In the genomic region with DNA sequence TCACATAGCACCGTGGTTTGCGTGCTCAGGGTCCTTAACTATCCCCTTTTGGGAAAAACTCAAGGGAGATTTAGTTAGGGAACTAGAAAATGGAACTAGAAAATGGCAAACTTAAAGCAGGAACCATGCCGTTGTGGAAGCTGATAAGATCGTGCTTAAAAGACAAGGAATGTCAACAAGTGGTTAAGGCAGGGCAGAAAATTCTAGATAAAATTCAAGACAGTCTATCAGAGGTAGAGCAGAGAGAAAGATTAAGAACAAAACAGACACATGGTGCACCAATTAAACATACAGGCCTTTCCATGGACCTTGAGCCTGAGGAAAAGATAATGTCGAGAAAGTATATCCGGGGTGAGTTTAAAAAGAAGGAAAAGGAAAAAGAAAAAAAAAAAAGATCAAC, we compare ENCODE assay signal across 45 mouse cellular contexts. TPM values are rescaled to one million over a fixed set of nuclear protein-coding genes. Genes with fewer than 3 reads are reported as not detected.
"Had no signal": no experiment of that assay in that cellular context is flagged by ENCODE, and none has a peak within 500 bp of the region (broad histone marks: within the 10 kb centered on the region; RNA-seq: fewer than 3 reads in every experiment).

No protein-coding gene starts in this region.

- ATAC-seq: liver, embryonic 12.5 days; liver, postnatal 0 days; midbrain, embryonic 13.5 days; midbrain, embryonic 15.5 days; midbrain, embryonic 16.5 days had no signal

- H3K4me1 ChIP-seq: limb, embryonic 10.5 days; limb, embryonic 12.5 days; limb, embryonic 13.5 days; limb, embryonic 15.5 days; liver, embryonic 12.5 days; liver, embryonic 13.5 days; liver, embryonic 15.5 days; lung, embryonic 15.5 days; megakaryocyte, embryonic 14.5 days; midbrain, embryonic 10.5 days; midbrain, embryonic 12.5 days; midbrain, embryonic 13.5 days; midbrain, embryonic 15.5 days; neural tube, embryonic 12.5 days had no signal

- H3K9me3 ChIP-seq: midbrain, embryonic 15.5 days had no signal

- H3K4me2 ChIP-seq: limb, embryonic 12.5 days; limb, embryonic 13.5 days; limb, embryonic 15.5 days; liver, embryonic 11.5 days; liver, embryonic 12.5 days; liver, embryonic 13.5 days; liver, embryonic 15.5 days; lung, embryonic 14.5 days; lung, embryonic 15.5 days; midbrain, embryonic 11.5 days; midbrain, embryonic 12.5 days; midbrain, embryonic 13.5 days; midbrain, embryonic 15.5 days; neural tube, embryonic 12.5 days had no signal

- H3K4me3 ChIP-seq: limb, embryonic 10.5 days; limb, embryonic 12.5 days; limb, embryonic 13.5 days; limb, embryonic 15.5 days; liver, embryonic 12.5 days; liver, embryonic 13.5 days; liver, embryonic 15.5 days; lung, embryonic 15.5 days; megakaryocyte, embryonic 14.5 days; midbrain, embryonic 10.5 days; midbrain, embryonic 12.5 days; midbrain, embryonic 13.5 days; midbrain, embryonic 15.5 days; myocyte; neural tube, embryonic 12.5 days had no signal

- H3K36me3 ChIP-seq: limb, embryonic 10.5 days; limb, embryonic 12.5 days; limb, embryonic 13.5 days; limb, embryonic 15.5 days; liver, embryonic 12.5 days; liver, embryonic 13.5 days; liver, embryonic 15.5 days; lung, embryonic 15.5 days; midbrain, embryonic 10.5 days; midbrain, embryonic 12.5 days; midbrain, embryonic 13.5 days; midbrain, embryonic 15.5 days; neural tube, embryonic 12.5 days had no signal

- H3K27me3 ChIP-seq: limb, embryonic 12.5 days; limb, embryonic 13.5 days; limb, embryonic 15.5 days; liver, embryonic 12.5 days; liver, embryonic 13.5 days; liver, embryonic 15.5 days; lung, embryonic 15.5 days; megakaryocyte, embryonic 14.5 days; midbrain, embryonic 12.5 days; midbrain, embryonic 13.5 days; midbrain, embryonic 15.5 days; neural tube, embryonic 12.5 days had no signal

- DNase-seq: left cerebral cortex, postnatal 4 days; liver; liver, embryonic 13.5 days; liver, postnatal 0 days; lung, adult 18-20 months; lung, adult 2 months; lung, embryonic 14.5 days; lung, postnatal 10 days; lung, postnatal 36 days; lung, postnatal 4 days; midbrain, embryonic 14.5 days had no signal

- H3K9ac ChIP-seq: limb, embryonic 12.5 days; limb, embryonic 13.5 days; limb, embryonic 15.5 days; liver, embryonic 12.5 days; liver, embryonic 13.5 days; liver, embryonic 14.5 days; liver, embryonic 15.5 days; liver, postnatal 0 days; lung, embryonic 14.5 days; lung, embryonic 15.5 days; midbrain, embryonic 12.5 days; midbrain, embryonic 13.5 days; midbrain, embryonic 15.5 days; neural tube, embryonic 12.5 days had no signal

- H3K27ac ChIP-seq: limb, embryonic 10.5 days; limb, embryonic 12.5 days; limb, embryonic 13.5 days; limb, embryonic 15.5 days; liver, embryonic 12.5 days; liver, embryonic 13.5 days; liver, embryonic 14.5 days; liver, embryonic 15.5 days; lung, embryonic 15.5 days; macrophage; midbrain, embryonic 10.5 days; midbrain, embryonic 12.5 days; midbrain, embryonic 13.5 days; midbrain, embryonic 15.5 days; neural tube, embryonic 12.5 days had no signal

RNA-seq across cellular contexts. Expression of gene 4930558C23Rik, which starts 15.2 kb away (rescaled TPM):
- total RNA-seq: left cerebral cortex, adult 8-10 months; left cerebral cortex, postnatal 10 days; left cerebral cortex, postnatal 14 days; left cerebral cortex, postnatal 25 days; left cerebral cortex, postnatal 36 days; left cerebral cortex, postnatal 4 days; liver, adult 2 months; megakaryocyte progenitor cell, adult 5-6 weeks; megakaryocyte, adult 5-6 weeks; megakaryocyte-erythroid progenitor cell, adult 5-6 weeks; midbrain, postnatal 0 days; monocyte, adult 5-6 weeks had no signal
- polyA plus RNA-seq: limb, embryonic 10.5 days; limb, embryonic 11.5 days; limb, embryonic 12.5 days; limb, embryonic 15.5 days; liver, adult 2 months; liver, embryonic 11.5 days; liver, embryonic 12.5 days; liver, embryonic 13.5 days; liver, embryonic 14.5 days; liver, embryonic 15.5 days; liver, embryonic 16.5 days; liver, postnatal 0 days; lung, embryonic 14.5 days; lung, embryonic 15.5 days; lung, embryonic 16.5 days; macrophage; midbrain, embryonic 10.5 days; midbrain, embryonic 11.5 days; midbrain, embryonic 12.5 days; midbrain, embryonic 13.5 days; midbrain, embryonic 14.5 days; midbrain, embryonic 15.5 days; midbrain, embryonic 16.5 days; midbrain, postnatal 0 days; myocyte; neural tube, embryonic 11.5 days; neural tube, embryonic 12.5 days had no signal
